Mouse (Mus musculus) liver, embryonic 16.5 days (tissue): Measurements from ENCODE around the gene Neo1. TPM values are rescaled to one million over a fixed set of nuclear protein-coding genes. Genes with fewer than 3 reads are reported as not detected.

Experiments
- ATAC-seq: fragments of 200-750 bp; cut with Nextera tagmentation; 2 replicates; pipeline ENCODE4 v1.8.0; 2017; ENCODE audit warnings: low read depth, mild to moderate bottlenecking, moderate number of reproducible peaks, moderate library complexity
- H3K27ac ChIP-seq: fragments of 300-500 bp; sonication (generic); 2 replicates; pipeline ENCODE4 v1.5.1; 2014; ENCODE audit warnings: mild to moderate bottlenecking, low read length
- H3K27me3 ChIP-seq: fragments of 300-500 bp; sonication (generic); 2 replicates; pipeline ENCODE4 v1.6.1; 2014; ENCODE audit warnings: low read depth, low read length, mixed read lengths; ENCODE audit not compliant: control insufficient read depth, insufficient read depth
- H3K36me3 ChIP-seq: fragments of 300-500 bp; sonication (generic); 2 replicates; pipeline ENCODE4 v1.6.1; 2014; ENCODE audit warnings: mild to moderate bottlenecking; ENCODE audit not compliant: control insufficient read depth, insufficient read depth
- H3K4me1 ChIP-seq: fragments of 300-500 bp; sonication (generic); 2 replicates; pipeline ENCODE4 v1.6.1; 2014; ENCODE audit warnings: low read depth, low read length, mixed read lengths; ENCODE audit not compliant: control insufficient read depth
- H3K4me2 ChIP-seq: fragments of 300-500 bp; sonication (generic); 2 replicates; pipeline ENCODE4 v1.6.1; 2014; ENCODE audit warnings: low read depth, low read length, mixed read lengths
- H3K4me3 ChIP-seq: fragments of 300-500 bp; sonication (generic); 2 replicates; pipeline ENCODE4 v1.5.1; 2014; ENCODE audit warnings: low read depth, mild to moderate bottlenecking, low read length
- H3K9ac ChIP-seq: fragments of 300-500 bp; sonication (generic); 2 replicates; pipeline ENCODE4 v1.6.1; 2014; ENCODE audit warnings: low read depth, low read length
- H3K9me3 ChIP-seq: fragments of 300-500 bp; sonication (generic); replicated peaks from 2 replicates; pipeline ENCODE4 v1.6.1; 2016; ENCODE audit warnings: low read length; ENCODE audit not compliant: control insufficient read depth
- WGBS: fragments of 180-500 bp; shearing (Covaris S2); extraction: QIAGEN DNeasy Blood & Tissue Kit; methylation state at CpG from one replicate; pipeline ENCODE4 v1.1.7; 2014; ENCODE audit not compliant: insufficient replicate concordance; 5-methylcytosine and 5-hydroxymethylcytosine counted together
- polyA plus RNA-seq: library from polyadenylated mRNA; unstranded; fragments of >200 nt; fragmentation: Nextera tagmentation; extraction: Ambion mirVana; gene quantifications from 2 replicates; pipeline ENCODE4 v1.2.1, GENCODE M21; 2015

Gene Neo1
- polyA plus RNA-seq = 1.9 TPM in 2 replicates

- peak within 1 kb of the TSS; percentile 54 for H3K9ac ChIP-seq
- no peaks in the 10 kb centered on the region for H3K36me3 ChIP-seq
- peak within 1 kb of the TSS; percentile 65 for H3K4me3 ChIP-seq
- no peaks in the 10 kb centered on the region for H3K9me3 ChIP-seq
- H3K4me1 ChIP-seq = no peaks in the 10 kb centered on the region; the same call in 1 of the 2 replicates
- ATAC-seq = peak; percentile 87
- H3K27me3 ChIP-seq = peaks cover 33% of the 10 kb centered on the region
- peak within 1 kb of the TSS; percentile 64 for H3K4me2 ChIP-seq
- WGBS = under 1% methylated on average over 65 of the region's 86 CpGs
- H3K27ac ChIP-seq = peak within 1 kb of the TSS; percentile 83
Observed at GRCm38 (mm10) chr9:59036159-59036731, at the start of gene Neo1. Gene Neo1, minus strand, starts transcription at chr9:59036441.

- H3K4me1 ChIP-seq = no peaks in the 10 kb centered on the region
- H3K9me3 ChIP-seq = no peaks in the 10 kb centered on the region
- no peak overlapping the region for H3K4me3 ChIP-seq
- H3K27me3 ChIP-seq = no peaks in the 10 kb centered on the region
- no peak overlapping the region for H3K4me2 ChIP-seq
- H3K27ac ChIP-seq = no peak overlapping the region
- no peaks in the 10 kb centered on the region for H3K36me3 ChIP-seq
- H3K9ac ChIP-seq = no peak overlapping the region
- ATAC-seq = no peak
- WGBS = 66% methylated on average over 4 of the region's 4 CpGs
Observed at GRCm38 (mm10) chr9:59075632-59076031, 39.4 kb upstream of the Neo1 start.

- Histone ChIP-seq H3K4me3 (no peak overlapping the region), H3K27ac (no peak overlapping the region), H3K27me3 (no peaks in the 10 kb centered on the region), H3K4me1 (no peaks in the 10 kb centered on the region), H3K9ac (no peak overlapping the region), H3K4me2 (no peak overlapping the region), H3K36me3 (no peaks in the 10 kb centered on the region), H3K9me3 (no peaks in the 10 kb centered on the region)
- ATAC-seq = no peak
- WGBS = 60% methylated on average over 4 of the region's 4 CpGs
Observed at GRCm38 (mm10) chr9:59073887-59074286, 37.6 kb upstream of the Neo1 start.

GRCm38 (mm10) chr9:59072076-59072777 is 36.0 kb upstream of the Neo1 start:
- whole genome bisulfite sequencing = 44% methylated on average over 14 of the region's 14 CpGs
- ATAC-seq = no peak
- H3K4me2 ChIP-seq = no peak overlapping the region

GRCm38 (mm10) chr9:59071220-59071977 is 35.2 kb upstream of the Neo1 start:
- H3K4me1 ChIP-seq = no peaks in the 10 kb centered on the region
- ATAC-seq = no peak
- no peaks in the 10 kb centered on the region for H3K36me3 ChIP-seq
- no peak overlapping the region for H3K4me3 ChIP-seq
- H3K27me3 ChIP-seq = no peaks in the 10 kb centered on the region
- no peaks in the 10 kb centered on the region for H3K9me3 ChIP-seq
- H3K9ac ChIP-seq = no peak overlapping the region
- 57% methylated on average over 7 of the region's 7 CpGs for WGBS
- H3K27ac ChIP-seq = no peak overlapping the region
- H3K4me2 ChIP-seq = no peak overlapping the region

More at GRCm38 (mm10) chr9:59072076-59072777, 36.0 kb upstream of the Neo1 start:
- Histone ChIP-seq H3K4me3 (no peak overlapping the region), H3K9ac (no peak overlapping the region), H3K9me3 (no peaks in the 10 kb centered on the region), H3K27ac (no peak overlapping the region), H3K27me3 (no peaks in the 10 kb centered on the region), H3K36me3 (no peaks in the 10 kb centered on the region), H3K4me1 (no peaks in the 10 kb centered on the region)

- H3K9me3 ChIP-seq = no peaks in the 10 kb centered on the region
- no peak overlapping the region for H3K4me3 ChIP-seq
- H3K4me2 ChIP-seq = no peak overlapping the region
- H3K9ac ChIP-seq = no peak overlapping the region
- H3K27me3 ChIP-seq = no peaks in the 10 kb centered on the region
- WGBS = 62% methylated on average over 4 of the region's 4 CpGs
- H3K4me1 ChIP-seq = no peaks in the 10 kb centered on the region
- ATAC-seq = no peak
- H3K36me3 ChIP-seq = no peaks in the 10 kb centered on the region
- no peak overlapping the region for H3K27ac ChIP-seq
Observed at GRCm38 (mm10) chr9:59070216-59070615, 34.0 kb upstream of the Neo1 start.

GRCm38 (mm10) chr9:59065616-59066301 is 29.5 kb upstream of the Neo1 start:
- H3K36me3 ChIP-seq = no peaks in the 10 kb centered on the region
- H3K27ac ChIP-seq = no peak overlapping the region
- H3K4me1 ChIP-seq = no peaks in the 10 kb centered on the region
- H3K4me3 ChIP-seq = no peak overlapping the region
- no peak overlapping the region for H3K9ac ChIP-seq
- ATAC-seq = no peak
- H3K4me2 ChIP-seq = no peak overlapping the region
- 39% methylated on average over 6 of the region's 6 CpGs for WGBS
- H3K9me3 ChIP-seq = no peaks in the 10 kb centered on the region
- no peaks in the 10 kb centered on the region for H3K27me3 ChIP-seq

- no peak overlapping the region for H3K9ac ChIP-seq
- H3K4me3 ChIP-seq = no peak overlapping the region
- H3K4me2 ChIP-seq = no peak overlapping the region
- no peak overlapping the region for H3K27ac ChIP-seq
- H3K36me3 ChIP-seq = no peaks in the 10 kb centered on the region
- H3K4me1 ChIP-seq = no peaks in the 10 kb centered on the region
- H3K9me3 ChIP-seq = no peaks in the 10 kb centered on the region
- no peak for ATAC-seq
- WGBS = 50% methylated on average over 4 of the region's 4 CpGs
- H3K27me3 ChIP-seq = no peaks in the 10 kb centered on the region
Observed at GRCm38 (mm10) chr9:59062409-59062808, 26.2 kb upstream of the Neo1 start.
